Mouse (Mus musculus): ENCODE measurements at regions not wholly inside any gene's neighbourhood (a gene's known extent, or its start where the extent isn't known, plus 50 kb on each side); places are given as distances from the start of the nearest gene placed in this dataset.
"Not testable (repeated sequence)": the region's sequence is repeated elsewhere in the genome, so short reads cannot be mapped to it uniquely, and the experiment has no call there.

DNA sequence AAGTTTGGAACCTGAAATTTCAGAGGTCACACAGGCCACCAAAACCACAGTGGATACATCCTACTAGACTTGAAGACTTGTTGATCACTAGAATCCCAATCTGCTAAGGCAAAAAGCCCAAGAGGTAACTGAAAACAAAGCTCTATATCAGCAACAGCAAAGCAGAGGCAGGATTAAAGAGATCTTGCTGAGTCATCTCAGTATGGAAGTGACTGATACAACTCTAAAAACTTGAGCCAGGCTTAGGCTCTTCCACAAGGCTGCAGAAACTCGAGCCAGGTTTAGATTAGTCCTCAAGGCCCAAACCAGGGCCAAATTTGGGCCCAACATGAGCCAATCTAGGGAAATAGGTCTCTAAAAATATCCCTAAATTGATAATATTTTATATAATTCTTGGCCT lies 56.2 kb downstream of the Speer3 start:
- DNase-seq (ENCODE audit: low read depth, low spot score), result peak; percentile 38

DNA sequence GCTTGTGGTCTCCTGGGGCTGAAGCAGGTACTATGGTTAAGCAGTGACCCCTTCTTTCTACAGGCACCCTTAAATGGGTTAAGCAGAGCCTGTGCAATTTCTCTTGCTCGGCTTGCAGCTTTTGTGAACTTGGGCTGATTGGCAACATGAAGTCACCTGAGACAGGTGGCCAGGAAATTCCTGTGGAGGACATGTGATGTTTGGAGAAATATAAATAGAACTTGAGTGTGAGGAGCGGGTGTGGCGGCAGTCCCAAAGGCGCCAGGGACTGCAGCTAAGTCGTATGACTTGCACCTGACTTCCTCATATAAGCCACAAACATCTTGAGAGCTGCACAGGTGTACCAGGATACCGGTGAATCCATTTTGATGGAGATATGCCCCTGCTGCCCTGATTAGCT lies 88.8 kb downstream of the Speer3 start:
- DNase-seq (ENCODE audit: low read depth, low spot score), result not testable (repeated sequence)

- peak; percentile 90 for DNase-seq (ENCODE audit: low read depth, low spot score)
Observed at GRCm38 (mm10) chr5:13888415-13888814, 97.0 kb downstream of the Speer3 start.

DNA sequence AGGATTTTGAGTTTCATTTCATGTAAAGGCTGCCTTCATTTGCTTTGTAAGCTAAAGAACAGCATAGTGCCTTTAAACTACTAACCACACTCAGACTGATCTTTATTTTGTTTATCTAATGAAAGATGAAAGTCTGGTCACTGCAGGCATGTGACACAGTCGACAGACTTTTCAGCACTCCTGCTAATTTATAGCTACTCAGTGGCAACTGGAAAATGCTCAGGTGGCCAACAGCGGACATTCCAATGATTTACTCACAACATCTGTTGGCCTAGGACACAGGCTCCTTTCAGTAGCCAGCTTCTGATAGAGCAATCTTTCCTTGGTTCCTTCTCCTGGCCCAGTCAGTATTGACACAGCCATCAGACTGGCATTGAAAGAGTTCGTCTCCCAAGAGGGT lies 116.8 kb upstream of the Sema3e start:
- peak; percentile 53 for DNase-seq (ENCODE audit: low read depth, low spot score)

- DNase-seq (ENCODE audit: low read depth, low spot score), result no peak
Observed at GRCm38 (mm10) chr5:13917355-13917754, 107.7 kb upstream of the Sema3e start.

GRCm38 (mm10) chr5:13922295-13922694 lies 102.8 kb upstream of the Sema3e start:
- no peak for DNase-seq (ENCODE audit: low read depth, low spot score)

- peak; percentile 47 for DNase-seq (ENCODE audit: low read depth, low spot score)
Observed at GRCm38 (mm10) chr5:13931011-13931410, 94.1 kb upstream of the Sema3e start.

- DNase-seq (ENCODE audit: low read depth, low spot score), result no peak
Observed at GRCm38 (mm10) chr5:13951346-13951745, 73.7 kb upstream of the Sema3e start.

GRCm38 (mm10) chr5:13955616-13956015 lies 69.5 kb upstream of the Sema3e start:
- DNase-seq (ENCODE audit: low read depth, low spot score), result no peak

DNA sequence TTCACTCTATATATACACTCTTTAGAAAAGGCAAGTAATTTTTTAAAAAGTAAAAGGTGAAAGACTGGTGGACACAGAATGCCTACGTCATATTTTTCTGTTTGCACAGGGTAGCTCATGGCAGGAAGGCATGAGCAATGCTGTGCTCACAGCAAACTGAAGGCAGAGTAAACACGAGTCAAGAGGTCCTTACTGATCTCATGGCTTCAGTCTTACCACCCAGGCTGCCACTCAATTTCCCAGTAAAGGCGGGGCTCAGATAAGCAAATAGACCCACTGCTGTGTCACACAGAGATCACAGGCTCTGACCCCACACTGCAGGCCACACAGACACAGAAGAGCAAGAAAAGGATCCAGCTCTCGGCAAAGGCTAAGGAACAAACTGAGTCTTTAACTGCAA lies 65.5 kb upstream of the Sema3e start:
- DNase-seq (ENCODE audit: low read depth, low spot score), result no peak

- DNase-seq (ENCODE audit: low read depth, low spot score), result no peak
Observed at GRCm38 (mm10) chr5:13965901-13966300, 59.2 kb upstream of the Sema3e start.

DNA sequence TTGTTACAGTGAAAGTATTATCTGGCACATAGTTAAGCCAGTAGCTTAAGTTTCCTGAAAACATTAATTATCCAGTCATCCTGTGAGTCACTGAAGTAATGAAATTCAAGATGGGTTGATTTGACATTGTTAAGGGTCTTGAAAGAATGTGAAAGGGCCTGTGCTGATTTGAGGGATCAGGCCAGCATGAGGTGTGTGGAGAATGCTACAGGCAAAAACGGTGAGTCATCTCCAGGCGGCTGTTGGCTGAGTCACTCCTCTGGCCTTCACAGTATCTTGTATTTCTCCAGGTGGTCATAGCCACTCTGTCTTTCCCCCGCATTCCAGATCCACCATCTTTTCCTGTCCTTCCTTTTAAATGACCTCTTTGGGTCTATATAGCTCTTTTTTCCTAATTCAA lies 50.4 kb upstream of the Sema3e start:
- peak; percentile 98 for DNase-seq (ENCODE audit: low read depth, low spot score)

All from 3T3-L1 (cell line).